Mouse (Mus musculus) midbrain, embryonic 10.5 days (tissue): ENCODE results near the gene Kif18a. TPM values are rescaled to one million over a fixed set of nuclear protein-coding genes. Genes with fewer than 3 reads are reported as not detected.

Experiments
- DNase-seq: peaks from one replicate; pipeline ENCODE4 v3.0.0-alpha.2; 2017; ENCODE audit warnings: low spot score
- H3K27ac ChIP-seq: fragments of 300-500 bp; sonication (generic); replicated peaks from 2 replicates; pipeline ENCODE4 v1.5.1; 2016; ENCODE audit warnings: mild to moderate bottlenecking
- H3K27me3 ChIP-seq: fragments of 300-500 bp; sonication (generic); 2 replicates; pipeline ENCODE4 v1.6.1; 2016; ENCODE audit warnings: low read depth, mild to moderate bottlenecking; ENCODE audit not compliant: poor library complexity, severe bottlenecking
- H3K36me3 ChIP-seq: fragments of 300-500 bp; sonication (generic); 2 replicates; pipeline ENCODE4 v1.6.1; 2016; ENCODE audit warnings: mild to moderate bottlenecking, moderate library complexity
- H3K4me1 ChIP-seq: fragments of 300-500 bp; sonication (generic); 2 replicates; pipeline ENCODE4 v1.6.1; 2016
- H3K4me3 ChIP-seq: fragments of 300-500 bp; sonication (generic); 2 replicates; pipeline ENCODE4 v1.5.1; 2016; ENCODE audit warnings: mild to moderate bottlenecking, moderate library complexity
- H3K9me3 ChIP-seq: fragments of 300-500 bp; sonication (generic); replicated peaks from 2 replicates; pipeline ENCODE4 v1.6.1; 2016; ENCODE audit warnings: mild to moderate bottlenecking
- WGBS: fragments of 180-500 bp; shearing (Covaris S2); methylation state at CpG from one replicate; pipeline ENCODE4 v1.1.7; 2016; 5-methylcytosine and 5-hydroxymethylcytosine counted together
- polyA plus RNA-seq: library from polyadenylated mRNA; unstranded; fragments of >200 nt; fragmentation: Nextera tagmentation; extraction: Ambion mirVana; gene quantifications from 2 replicates; pipeline ENCODE4 v1.2.1, GENCODE M21; 2016

The Kif18a gene
- polyA plus RNA-seq, 1 experiment from 2014 or later: 39.2 TPM

DNA sequence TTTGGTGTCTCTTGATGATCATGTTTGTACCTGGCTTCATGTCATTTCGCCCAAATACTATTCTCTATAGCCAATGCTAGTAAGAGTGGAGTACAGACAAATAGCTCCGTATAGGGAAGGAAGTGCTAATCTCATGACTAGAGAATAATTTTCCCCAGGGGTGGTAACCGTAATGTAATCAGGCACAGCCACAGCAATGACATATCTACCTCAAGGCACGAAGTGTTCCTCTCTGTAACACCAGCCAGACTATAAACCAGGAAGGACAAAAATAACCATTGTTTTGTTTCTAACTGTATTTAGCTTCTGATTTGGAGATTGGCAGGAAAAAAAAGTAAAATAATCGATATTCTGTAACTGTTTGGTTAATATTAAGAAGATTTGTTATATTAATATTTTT lies 108.2 kb downstream of the Kif18a start:
- Histone ChIP-seq H3K27me3 (no peaks in the 10 kb centered on the region), H3K4me1 (peaks cover 10% of the 10 kb centered on the region; the same call in 1 of the 2 replicates), H3K27ac (no peak overlapping the region), H3K36me3 (no peaks in the 10 kb centered on the region), H3K4me3 (no peak overlapping the region), H3K9me3 (no peaks in the 10 kb centered on the region)
- DNase-seq: no peak
- WGBS: 85% methylated on average over 5 of the region's 5 CpGs

DNA sequence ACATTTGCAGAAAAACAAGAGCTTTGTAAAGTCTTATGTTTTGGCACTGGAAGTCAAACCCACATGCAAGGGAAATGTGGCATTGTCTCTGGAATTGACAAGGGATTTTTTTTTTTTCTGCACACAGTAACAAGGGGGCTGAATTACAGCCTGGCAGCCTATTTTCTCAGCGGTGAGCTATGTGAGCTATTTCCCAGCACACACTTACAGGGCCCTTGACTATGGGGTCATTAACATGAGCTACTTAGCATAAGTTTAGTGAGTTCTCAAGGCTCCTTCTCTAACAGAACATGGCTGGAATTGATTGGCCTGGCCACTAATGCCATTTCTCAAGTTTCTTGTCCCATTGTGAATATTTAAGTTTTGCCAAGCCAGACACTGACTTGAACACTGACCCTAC lies 109.4 kb downstream of the Kif18a start:
- Histone ChIP-seq H3K36me3 (no peaks in the 10 kb centered on the region), H3K27me3 (no peaks in the 10 kb centered on the region), H3K4me3 (no peak overlapping the region), H3K27ac (no peak overlapping the region), H3K4me1 (peaks cover 5% of the 10 kb centered on the region; the same call in 1 of the 2 replicates), H3K9me3 (no peaks in the 10 kb centered on the region)
- 50% methylated on average over 1 of the region's 1 CpGs for WGBS
- DNase-seq: no peak

Other genes with a start within 250 kb of the Kif18a start
- gene Mettl15, start within 50 bp of the Kif18a start, polyA plus RNA-seq: 11.6 and 12.0 TPM in 2 replicates